Mouse (Mus musculus) MEL (cell line): Measurements from ENCODE around the gene Psrc1. TPM values are rescaled to one million over a fixed set of nuclear protein-coding genes. Genes with fewer than 3 reads are reported as not detected.

Source experiments
- DNase-seq: peaks from one replicate; pipeline ENCODE4 v3.0.0; 2011; ENCODE audit warnings: low read depth, low spot score
- H3K27ac ChIP-seq: 2 replicates; pipeline ENCODE4 v1.5.1; 2012; ENCODE audit warnings: low read depth, mild to moderate bottlenecking, control low read depth, low read length, moderate library complexity; ENCODE audit not compliant: control insufficient read depth
- H3K27me3 ChIP-seq, 2 experiments: fragments of 150-350 bp in 1 of 2; sonication (generic) in 1 of 2; 2 replicates each; pipeline ENCODE4 v1.6.1; 2012; ENCODE audit warnings: low read length in 2 of 2, mild to moderate bottlenecking in 2 of 2, improper control_type of control experiment in 1 of 2, moderate library complexity in 1 of 2; ENCODE audit not compliant: insufficient read depth in 2 of 2, control insufficient read depth in 1 of 2
- H3K36me3 ChIP-seq, 2 experiments: 2 replicates each; pipeline ENCODE4 v1.6.1; 2012 to 2014; ENCODE audit warnings: low read length in 2 of 2, improper control_type of control experiment in 1 of 2, inconsistent platforms in 1 of 2, mild to moderate bottlenecking in 1 of 2; ENCODE audit not compliant: insufficient read depth in 2 of 2, control insufficient read depth in 1 of 2
- H3K4me1 ChIP-seq, 2 experiments: fragments of 150-350 bp in 1 of 2; sonication (generic) in 1 of 2; 2 replicates each; pipeline ENCODE4 v1.6.1; 2012; ENCODE audit warnings: low read length in 2 of 2, improper control_type of control experiment in 1 of 2, mild to moderate bottlenecking in 1 of 2; ENCODE audit not compliant: insufficient read depth in 2 of 2, control insufficient read depth in 1 of 2
- H3K4me3 ChIP-seq, 2 experiments: fragments of 150-350 bp in 1 of 2; sonication (generic) in 1 of 2; 2 replicates each; pipeline ENCODE4 v1.5.1; 2012; ENCODE audit warnings: low read depth in 2 of 2, low read length in 2 of 2, mild to moderate bottlenecking in 2 of 2, moderate library complexity in 2 of 2, control low read depth in 1 of 2, improper control_type of control experiment in 1 of 2; ENCODE audit not compliant: control insufficient read depth in 1 of 2, insufficient read depth in 1 of 2
- H3K79me2 ChIP-seq: 2 replicates; pipeline ENCODE4 v1.6.1; 2012; ENCODE audit warnings: mild to moderate bottlenecking, low read length, moderate library complexity; ENCODE audit not compliant: control insufficient read depth, poor library complexity, insufficient read depth
- H3K9ac ChIP-seq: 2 replicates; pipeline ENCODE4 v1.6.1; 2012; ENCODE audit warnings: low read depth, mild to moderate bottlenecking, control low read depth, low read length, moderate library complexity; ENCODE audit not compliant: control insufficient read depth, poor library complexity, severe bottlenecking
- H3K9me3 ChIP-seq: fragments of 150-350 bp; sonication (generic); replicated peaks from 2 replicates; pipeline ENCODE4 v1.6.1; 2012; ENCODE audit warnings: mild to moderate bottlenecking, low read length, improper control_type of control experiment, moderate library complexity; ENCODE audit not compliant: insufficient read depth
- CHD1 ChIP-seq: IDR thresholded peaks from 2 replicates; pipeline ENCODE4 v1.6.1; 2012; ENCODE audit warnings: low read depth, mild to moderate bottlenecking, inconsistent platforms, low read length, improper control_type of control experiment
- CHD2 ChIP-seq: IDR thresholded peaks from 2 replicates; pipeline ENCODE4 v1.6.1; 2011; ENCODE audit warnings: low read length, improper control_type of control experiment
- CTCF ChIP-seq, 3 experiments: IDR thresholded peaks in 2 of 3; conservative IDR thresholded peaks in 1 of 3; 2 replicates each; pipeline ENCODE4 v1.5.1; 2011 to 2012; ENCODE audit warnings: low read length in 3 of 3, low read depth in 2 of 3, mild to moderate bottlenecking in 2 of 3, improper control_type of control experiment in 1 of 3, inconsistent platforms in 1 of 3, mixed read lengths in 1 of 3, moderate library complexity in 1 of 3; ENCODE audit not compliant: control insufficient read depth in 1 of 3, insufficient read depth in 1 of 3, poor library complexity in 1 of 3, severe bottlenecking in 1 of 3
- E2F4 ChIP-seq: IDR thresholded peaks from 2 replicates; pipeline ENCODE4 v1.6.1; 2011; ENCODE audit warnings: low read depth, low read length, improper control_type of control experiment, borderline replicate concordance
- EP300 ChIP-seq, 2 experiments: IDR thresholded peaks; 2 replicates each; pipeline ENCODE4 v1.6.1; 2011; ENCODE audit warnings: improper control_type of control experiment in 2 of 2, low read length in 2 of 2, low read depth in 1 of 2, mild to moderate bottlenecking in 1 of 2
- ETS1 ChIP-seq: IDR thresholded peaks from 2 replicates; pipeline ENCODE4 v1.6.1; 2012; ENCODE audit warnings: low read depth, mild to moderate bottlenecking, inconsistent platforms, low read length, improper control_type of control experiment, moderate library complexity
- GABPA ChIP-seq: IDR thresholded peaks from 2 replicates; pipeline ENCODE4 v1.6.1; 2012; ENCODE audit warnings: low read depth, mild to moderate bottlenecking, inconsistent platforms, low read length, improper control_type of control experiment, moderate library complexity
- HCFC1 ChIP-seq: IDR thresholded peaks from 2 replicates; pipeline ENCODE4 v1.6.1; 2012; ENCODE audit warnings: low read depth, mild to moderate bottlenecking, inconsistent platforms, low read length, improper control_type of control experiment, moderate library complexity
- JUND ChIP-seq: IDR thresholded peaks from 2 replicates; pipeline ENCODE4 v1.6.1; 2011; ENCODE audit warnings: low read depth, mild to moderate bottlenecking, improper control_type of control experiment, low read length
- MEF2A ChIP-seq: IDR thresholded peaks from 2 replicates; pipeline ENCODE4 v1.6.1; 2014; ENCODE audit warnings: low read depth, mild to moderate bottlenecking, inconsistent platforms, low read length, improper control_type of control experiment; ENCODE audit not compliant: poor library complexity, insufficient replicate concordance, severe bottlenecking; ENCODE audit errors: extremely low read depth
- MXI1 ChIP-seq: IDR thresholded peaks from 2 replicates; pipeline ENCODE4 v1.6.1; 2011; ENCODE audit warnings: mild to moderate bottlenecking, low read depth, low read length, improper control_type of control experiment
- MYB ChIP-seq: IDR thresholded peaks from 2 replicates; pipeline ENCODE4 v1.6.1; 2011; ENCODE audit warnings: mild to moderate bottlenecking, low read depth, low read length, improper control_type of control experiment
- NELFE ChIP-seq: IDR thresholded peaks from 2 replicates; pipeline ENCODE4 v1.6.1; 2011; ENCODE audit warnings: low read depth, low read length, improper control_type of control experiment
- NRF1 ChIP-seq: IDR thresholded peaks from 2 replicates; pipeline ENCODE4 v1.6.1; 2014; ENCODE audit warnings: low read depth, mild to moderate bottlenecking, inconsistent platforms, low read length, improper control_type of control experiment, moderate library complexity; ENCODE audit not compliant: poor library complexity, insufficient read depth, severe bottlenecking
- POLR2AphosphoS2 ChIP-seq: IDR thresholded peaks from 2 replicates; pipeline ENCODE4 v1.6.1; 2011; ENCODE audit warnings: low read length, improper control_type of control experiment
- POLR2AphosphoS5 ChIP-seq: IDR thresholded peaks from 2 replicates; pipeline ENCODE4 v1.6.1; 2012; ENCODE audit warnings: low read depth, borderline replicate concordance, mild to moderate bottlenecking, inconsistent platforms, low read length, moderate library complexity, mixed read lengths
- RAD21 ChIP-seq: IDR thresholded peaks from 2 replicates; pipeline ENCODE4 v1.6.1; 2011; ENCODE audit warnings: mild to moderate bottlenecking, low read depth, low read length, improper control_type of control experiment
- SMC3 ChIP-seq: IDR thresholded peaks from 2 replicates; pipeline ENCODE4 v1.6.1; 2011; ENCODE audit warnings: low read depth, low read length, improper control_type of control experiment
- TAL1 ChIP-seq: IDR thresholded peaks from 2 replicates; pipeline ENCODE4 v1.6.1; 2012; ENCODE audit warnings: mild to moderate bottlenecking, inconsistent platforms, low read length, moderate library complexity, mixed read lengths
- TBP ChIP-seq: IDR thresholded peaks from 2 replicates; pipeline ENCODE4 v1.8.0; 2011; ENCODE audit warnings: low read depth, low read length, improper control_type of control experiment
- USF2 ChIP-seq, 2 experiments: IDR thresholded peaks; 2 replicates each; pipeline ENCODE4 v1.6.1; 2011 to 2012; ENCODE audit warnings: improper control_type of control experiment in 2 of 2, low read length in 2 of 2, borderline replicate concordance in 1 of 2, inconsistent platforms in 1 of 2, low read depth in 1 of 2, mild to moderate bottlenecking in 1 of 2; ENCODE audit not compliant: insufficient read depth in 1 of 2
- ZMIZ1 ChIP-seq: IDR thresholded peaks from 2 replicates; pipeline ENCODE4 v1.6.1; 2012; ENCODE audit warnings: low read depth, mild to moderate bottlenecking, inconsistent platforms, low read length, improper control_type of control experiment, moderate library complexity
- ZNF384 ChIP-seq: IDR thresholded peaks from 2 replicates; pipeline ENCODE4 v1.6.1; 2012; ENCODE audit warnings: low read depth, mild to moderate bottlenecking, inconsistent platforms, low read length, improper control_type of control experiment
- polyA plus RNA-seq, 2 experiments: library from polyadenylated mRNA; stranded (reverse) in 1 of 2; unstranded in 1 of 2; fragments of >175 nt in 1 of 2; fragments of >200 nt in 1 of 2; gene quantifications; 2 replicates each; pipeline versions ENCODE4 v1.2.1 to v1.2.4; 2012; ENCODE audit warnings: low replicate concordance in 2 of 2, low read depth in 1 of 2; ENCODE audit not compliant: insufficient read length in 2 of 2, insufficient read depth in 1 of 2, missing spikeins in 1 of 2
- total RNA-seq: library from RNA; depleted of rRNA; stranded (reverse); fragments of 300-350 nt; gene quantifications from 2 replicates; pipeline ENCODE4 v1.2.3, GENCODE M21; 2012

Psrc1 gene
- total and polyA plus RNA-seq, 3 experiments: 14.6 to 37.3 TPM; not detected in 1

- Histone ChIP-seq H3K27ac (no peak overlapping the region), H3K9me3 (no peaks in the 10 kb centered on the region), H3K4me1 (no peaks in the 10 kb centered on the region), H3K9ac (no peak overlapping the region), H3K4me3 (no peak overlapping the region), H3K27me3 (no peaks in the 10 kb centered on the region), H3K79me2 (no peaks in the 10 kb centered on the region), H3K36me3 (no peaks in the 10 kb centered on the region)
- TF ChIP-seq TAL1 (no peak), NELFE (no peak), NRF1 (no peak), MYB (no peak), ZNF384 (no peak), USF2 (IDR thresholded peaks at IDR 0.05; ENCODE audit: borderline replicate concordance in 1 of 2, insufficient read depth in 1 of 2, low read depth in 1 of 2, low read length in 2 of 2) (no peak), JUND (no peak), CTCF (IDR thresholded peaks at IDR 0.05 in 2 of 3, conservative IDR thresholded peaks at IDR 0.05 in 1 of 3; ENCODE audit: control insufficient read depth in 1 of 3, insufficient read depth in 1 of 3, low read depth in 2 of 3, low read length in 3 of 3, poor library complexity in 1 of 3, severe bottlenecking in 1 of 3) (no peak), TBP (no peak), POLR2AphosphoS5 (no peak), GABPA (no peak), SMC3 (no peak), ETS1 (no peak)
- DNase-seq: no peak
These were observed 22.1 kb downstream of the Psrc1 start for GRCm38 (mm10) chr3:108405536-108406305.

GRCm38 (mm10) chr3:108406306-108406885 is 22.8 kb downstream of the Psrc1 start:
- Histone ChIP-seq H3K9me3 (no peaks in the 10 kb centered on the region), H3K27me3 (no peaks in the 10 kb centered on the region), H3K4me3 (no peak overlapping the region), H3K9ac (no peak overlapping the region), H3K79me2 (no peaks in the 10 kb centered on the region), H3K27ac (no peak overlapping the region), H3K4me1 (no peaks in the 10 kb centered on the region), H3K36me3 (no peaks in the 10 kb centered on the region)
- DNase-seq: no peak
- TF ChIP-seq HCFC1: no peak
- TF ChIP-seq POLR2AphosphoS2: no peak
- TF ChIP-seq NRF1: no peak
- no peak for TF ChIP-seq CHD2
- TF ChIP-seq TBP: no peak
- TF ChIP-seq EP300 (IDR thresholded peaks at IDR 0.05; ENCODE audit: low read depth in 1 of 2, low read length in 2 of 2): no peak
- TF ChIP-seq ZMIZ1: no peak
- no peak for TF ChIP-seq TAL1
- TF ChIP-seq ETS1: no peak
- no peak for TF ChIP-seq E2F4
- no peak for TF ChIP-seq USF2 (IDR thresholded peaks at IDR 0.05; ENCODE audit: borderline replicate concordance in 1 of 2, insufficient read depth in 1 of 2, low read depth in 1 of 2, low read length in 2 of 2)
- no peak for TF ChIP-seq MYB
- TF ChIP-seq RAD21: no peak
- no peak for TF ChIP-seq MXI1
- TF ChIP-seq MEF2A: no peak
- no peak for TF ChIP-seq CHD1
- no peak for TF ChIP-seq ZNF384
